Mouse (Mus musculus) lung, postnatal 0 days (tissue): ENCODE data around the gene Nfrkb.

Experiments
- CTCF ChIP-seq: IDR thresholded peaks from 2 replicates; pipeline ENCODE4 v1.5.1; 2016; ENCODE audit warnings: antibody characterized with exemption, mild to moderate bottlenecking
- EP300 ChIP-seq: IDR thresholded peaks from 2 replicates; pipeline ENCODE4 v1.6.1; 2016; ENCODE audit warnings: antibody characterized with exemption, mild to moderate bottlenecking, control low read depth

GRCm38 (mm10) chr9:31385500-31385869, 507 bp upstream of the Nfrkb start:
- no peak for TF ChIP-seq EP300
- no peak for TF ChIP-seq CTCF
